Mouse (Mus musculus) intestine, embryonic 14.5 days (tissue): ENCODE measurements around the gene Tlr9. TPM values are rescaled to one million over a fixed set of nuclear protein-coding genes. Genes with fewer than 3 reads are reported as not detected.

Experiments used
- ATAC-seq: fragments of 200-750 bp; cut with Nextera tagmentation; replicated peaks from 2 replicates; pipeline ENCODE4 v1.8.0; 2017; ENCODE audit warnings: low read depth, moderate number of reproducible peaks, moderate TSS enrichment, moderate library complexity; ENCODE audit not compliant: low FRiP score, low TSS enrichment
- DNase-seq: peaks from one replicate; pipeline ENCODE4 v3.0.0-alpha.2; 2018; ENCODE audit warnings: low spot score
- H3K27ac ChIP-seq: fragments of 300-500 bp; sonication (generic); 2 replicates; pipeline ENCODE4 v1.5.1; 2014; ENCODE audit warnings: low read depth, mild to moderate bottlenecking, control low read depth
- H3K27me3 ChIP-seq: fragments of 300-500 bp; sonication (generic); replicated peaks from 2 replicates; pipeline ENCODE4 v1.6.1; 2014; ENCODE audit warnings: low read length, control low read depth; ENCODE audit not compliant: control insufficient read depth, insufficient read depth
- H3K36me3 ChIP-seq: fragments of 300-500 bp; sonication (generic); 2 replicates; pipeline ENCODE4 v1.6.1; 2014; ENCODE audit warnings: low read length, control low read depth; ENCODE audit not compliant: control insufficient read depth, insufficient read depth
- H3K4me1 ChIP-seq: fragments of 300-500 bp; sonication (generic); replicated peaks from 2 replicates; pipeline ENCODE4 v1.6.1; 2014; ENCODE audit warnings: low read length, control low read depth, mixed read lengths; ENCODE audit not compliant: control insufficient read depth, insufficient read depth
- H3K4me2 ChIP-seq: fragments of 300-500 bp; sonication (generic); 2 replicates; pipeline ENCODE4 v1.6.1; 2014; ENCODE audit warnings: low read length
- H3K4me3 ChIP-seq: fragments of 300-500 bp; sonication (generic); 2 replicates; pipeline ENCODE4 v1.5.1; 2014; ENCODE audit warnings: low read depth, low read length, control low read depth, mixed read lengths
- H3K9ac ChIP-seq: fragments of 300-500 bp; sonication (generic); 2 replicates; pipeline ENCODE4 v1.6.1; 2014; ENCODE audit warnings: mild to moderate bottlenecking, low read length
- H3K9me3 ChIP-seq: fragments of 300-500 bp; sonication (generic); 2 replicates; pipeline ENCODE4 v1.6.1; 2016; ENCODE audit warnings: low read length, control low read depth; ENCODE audit not compliant: control insufficient read depth
- WGBS: fragments of 180-500 bp; shearing (Covaris S2); extraction: QIAGEN DNeasy Blood & Tissue Kit; methylation state at CpG from one replicate; pipeline ENCODE4 v1.1.7; 2014; 5-methylcytosine and 5-hydroxymethylcytosine counted together
- polyA plus RNA-seq: library from polyadenylated mRNA; unstranded; fragments of >200 nt; fragmentation: Nextera tagmentation; extraction: Ambion mirVana; gene quantifications from 2 replicates; pipeline ENCODE4 v1.2.1, GENCODE M21; 2014

The Tlr9 gene
- polyA plus RNA-seq, 1 experiment from 2014 or later: 0.08 TPM

GRCm38 (mm10) chr9:106249550-106249949 lies 27.2 kb downstream of the Tlr9 start:
- DNase-seq: no peak

DNA sequence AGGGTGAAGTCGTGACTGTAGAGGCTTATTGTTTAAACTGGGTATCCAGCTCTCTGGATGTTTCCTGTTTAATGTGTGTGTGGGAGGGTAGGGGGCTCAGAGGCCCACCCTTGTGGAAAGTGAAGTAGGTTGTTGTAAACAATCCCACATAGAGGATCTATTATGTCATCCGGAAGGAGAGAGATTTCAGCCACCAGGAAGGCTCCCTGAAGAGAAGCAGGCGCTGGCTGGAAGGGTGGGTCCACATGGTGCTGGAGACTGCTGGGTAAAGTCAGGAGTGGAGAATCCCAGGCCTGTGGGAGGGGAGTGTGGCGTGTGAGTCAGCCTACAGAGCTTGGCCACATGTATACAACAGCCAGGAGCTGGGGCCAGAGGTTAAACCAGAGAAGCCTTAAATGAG lies 27.8 kb downstream of the Tlr9 start:
- 17% methylated on average over 4 of the region's 4 CpGs for WGBS
- DNase-seq (no peak), ATAC-seq (peak; percentile 42; the same call in 1 of the 2 replicates)

More at GRCm38 (mm10) chr9:106249550-106249949, 27.2 kb downstream of the Tlr9 start:
- H3K4me2 ChIP-seq: 0 out of 2 replicates have a peak overlapping the region, but pooled peaks have one; percentile 8
- H3K9ac ChIP-seq: no peak overlapping the region
- peaks cover 25% of the 10 kb centered on the region for H3K4me1 ChIP-seq
- 0 out of 2 replicates have a peak, but pooled peaks cover 4% of the 10 kb centered on the region for H3K36me3 ChIP-seq
- ATAC-seq: no peak
- WGBS: 73% methylated on average over 11 of the region's 11 CpGs
- no peaks in the 10 kb centered on the region for H3K27me3 ChIP-seq
- H3K9me3 ChIP-seq: no peaks in the 10 kb centered on the region
- H3K4me3 ChIP-seq: no peak overlapping the region
- H3K27ac ChIP-seq: peak overlapping the region; percentile 72

DNA sequence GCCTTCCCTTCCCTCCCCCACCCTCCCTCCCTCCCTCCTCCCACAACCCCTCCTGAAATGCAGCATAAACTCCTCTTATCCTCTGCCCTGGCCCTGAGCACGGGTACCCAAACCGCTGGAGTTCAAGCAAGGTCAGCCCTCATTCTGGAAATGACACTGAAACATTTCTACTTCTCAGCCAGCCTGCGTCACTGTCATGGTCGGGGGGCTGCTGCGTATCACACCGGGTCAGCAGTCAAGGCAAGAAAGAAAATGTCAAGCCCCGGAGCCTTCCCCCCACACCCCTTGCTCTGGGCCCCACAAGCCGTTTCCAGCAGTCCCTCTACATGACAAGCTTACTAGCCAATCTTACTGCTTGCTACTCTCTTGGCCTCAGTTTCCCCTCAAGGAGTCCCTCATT lies 28.7 kb downstream of the Tlr9 start:
- H3K9ac ChIP-seq: no peak overlapping the region
- H3K4me2 ChIP-seq: no peak overlapping the region
- peak overlapping the region; percentile 72 for H3K27ac ChIP-seq
- H3K4me1 ChIP-seq: peaks cover 24% of the 10 kb centered on the region
- no peaks in the 10 kb centered on the region for H3K36me3 ChIP-seq
- ATAC-seq: no peak
- no peak for DNase-seq
- 36% methylated on average over 8 of the region's 8 CpGs for WGBS
- no peak overlapping the region for H3K4me3 ChIP-seq
- H3K27me3 ChIP-seq: no peaks in the 10 kb centered on the region
- no peaks in the 10 kb centered on the region for H3K9me3 ChIP-seq

More for the DNA sequence above, 27.8 kb downstream of the Tlr9 start:
- Histone ChIP-seq H3K4me2 (no peak overlapping the region), H3K36me3 (no peaks in the 10 kb centered on the region), H3K27me3 (no peaks in the 10 kb centered on the region), H3K9me3 (no peaks in the 10 kb centered on the region), H3K4me3 (no peak overlapping the region), H3K9ac (no peak overlapping the region), H3K4me1 (peaks cover 25% of the 10 kb centered on the region), H3K27ac (peak overlapping the region; percentile 72)

DNA sequence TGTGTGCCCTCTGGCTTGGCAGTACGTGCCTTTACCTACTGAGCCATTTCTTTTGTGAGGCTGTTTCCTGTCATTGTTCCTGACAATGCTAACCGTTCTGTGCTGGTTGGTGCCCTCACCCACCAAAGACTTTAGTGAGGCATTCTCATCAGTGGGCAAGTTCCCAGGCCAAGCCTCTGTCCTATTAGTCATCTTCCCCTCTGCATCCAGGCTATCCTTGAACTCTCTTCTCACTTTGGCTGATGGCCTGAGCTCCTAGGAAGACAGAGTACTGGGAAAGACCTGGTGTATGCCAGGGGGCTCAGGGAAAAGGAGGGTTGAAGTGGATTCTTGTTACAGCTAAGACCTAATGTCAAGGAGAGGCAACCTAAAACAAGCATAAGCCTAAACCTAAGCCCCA lies 31.6 kb downstream of the Tlr9 start:
- H3K9ac ChIP-seq: no peak overlapping the region
- WGBS: 74% methylated on average over 2 of the region's 2 CpGs
- no peak for DNase-seq

DNA sequence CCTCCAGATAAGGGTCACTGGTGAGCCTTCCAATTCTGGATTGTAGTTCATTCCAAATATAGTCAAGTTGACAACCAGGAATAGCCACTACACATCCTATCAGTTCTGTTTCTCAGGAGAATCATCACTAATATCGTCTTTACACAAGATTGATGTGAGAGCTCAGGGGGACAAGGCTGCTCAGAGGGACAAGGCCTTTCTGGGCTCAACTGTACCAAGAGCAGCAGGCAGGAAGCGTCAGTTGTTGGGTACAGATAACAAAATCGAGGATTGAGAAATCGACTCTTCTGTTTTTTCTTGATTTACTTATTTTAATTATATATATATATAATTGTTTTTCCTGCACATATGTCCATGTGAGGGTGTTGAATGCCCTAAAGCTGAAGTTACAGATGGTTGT lies 36.0 kb downstream of the Tlr9 start:
- H3K36me3 ChIP-seq: no peaks in the 10 kb centered on the region
- no peak overlapping the region for H3K4me3 ChIP-seq
- no peaks in the 10 kb centered on the region for H3K27me3 ChIP-seq
- no peak for ATAC-seq
- H3K4me2 ChIP-seq: no peak overlapping the region
- no peaks in the 10 kb centered on the region for H3K9me3 ChIP-seq
- DNase-seq: no peak
- no peaks in the 10 kb centered on the region for H3K4me1 ChIP-seq
- 87% methylated on average over 4 of the region's 4 CpGs for WGBS
- H3K27ac ChIP-seq: no peak overlapping the region
- no peak overlapping the region for H3K9ac ChIP-seq

More for the DNA sequence above, 31.6 kb downstream of the Tlr9 start:
- Histone ChIP-seq H3K27ac (no peak overlapping the region), H3K9me3 (no peaks in the 10 kb centered on the region), H3K27me3 (no peaks in the 10 kb centered on the region), H3K4me3 (no peak overlapping the region), H3K4me1 (peaks cover 11% of the 10 kb centered on the region), H3K36me3 (no peaks in the 10 kb centered on the region), H3K4me2 (no peak overlapping the region)
- ATAC-seq: no peak

DNA sequence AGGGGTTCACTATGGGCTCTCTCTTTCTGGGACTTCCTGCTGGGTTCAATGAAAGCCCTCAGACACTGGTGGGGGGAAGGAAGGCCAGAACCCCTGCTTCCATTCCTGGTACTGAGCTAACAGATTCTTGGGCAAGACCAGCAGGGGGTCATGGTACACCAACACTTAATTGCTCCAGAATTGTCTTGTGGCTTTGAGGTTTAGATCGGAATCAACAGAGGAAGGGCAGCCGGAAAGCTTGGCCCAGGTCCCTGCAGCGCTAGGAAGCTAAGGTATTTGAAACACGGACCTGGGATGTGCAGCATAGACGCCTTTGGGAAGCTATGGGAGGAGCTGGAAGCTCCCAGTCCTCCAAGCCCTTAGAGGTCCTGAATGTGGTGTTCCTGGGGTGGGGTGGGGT lies 36.6 kb downstream of the Tlr9 start:
- no peak overlapping the region for H3K4me3 ChIP-seq
- no peaks in the 10 kb centered on the region for H3K27me3 ChIP-seq
- DNase-seq (no peak), ATAC-seq (no peak)
- H3K36me3 ChIP-seq: no peaks in the 10 kb centered on the region
- H3K27ac ChIP-seq: no peak overlapping the region
- no peaks in the 10 kb centered on the region for H3K9me3 ChIP-seq
- H3K4me1 ChIP-seq: no peaks in the 10 kb centered on the region
- 76% methylated on average over 5 of the region's 5 CpGs for WGBS
- no peak overlapping the region for H3K4me2 ChIP-seq
- H3K9ac ChIP-seq: no peak overlapping the region

- no peak overlapping the region for H3K4me3 ChIP-seq
- H3K9ac ChIP-seq: no peak overlapping the region
- H3K9me3 ChIP-seq: no peaks in the 10 kb centered on the region
- no peak for ATAC-seq
- no peaks in the 10 kb centered on the region for H3K36me3 ChIP-seq
- no peak overlapping the region for H3K27ac ChIP-seq
- 90% methylated on average over 6 of the region's 6 CpGs for WGBS
- H3K27me3 ChIP-seq: no peaks in the 10 kb centered on the region
- DNase-seq: no peak
- no peaks in the 10 kb centered on the region for H3K4me1 ChIP-seq
- H3K4me2 ChIP-seq: no peak overlapping the region
Observed at GRCm38 (mm10) chr9:106261058-106261457, 38.7 kb downstream of the Tlr9 start.

DNA sequence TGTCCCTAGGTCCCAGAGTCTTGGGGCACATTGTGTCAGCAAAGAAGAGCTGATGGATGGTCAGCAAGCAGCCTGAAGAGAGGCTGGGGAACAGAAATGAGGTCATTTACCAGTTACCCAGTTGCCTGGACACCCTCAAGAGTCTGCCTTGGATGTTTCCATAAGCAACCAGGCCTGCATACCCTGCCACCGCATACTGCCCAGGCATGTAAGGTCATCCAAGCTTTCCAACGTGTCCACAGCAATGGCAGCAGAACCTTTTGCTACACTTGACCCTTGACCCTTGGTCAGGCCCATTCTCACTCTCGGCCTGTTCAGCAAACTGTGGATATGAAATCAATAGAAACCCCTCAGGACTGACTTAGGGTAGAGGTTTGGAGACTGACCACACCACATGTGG lies 39.1 kb downstream of the Tlr9 start:
- H3K4me1 ChIP-seq: no peaks in the 10 kb centered on the region
- H3K4me3 ChIP-seq: no peak overlapping the region
- no peak overlapping the region for H3K4me2 ChIP-seq
- DNase-seq (no peak), ATAC-seq (no peak)
- no peaks in the 10 kb centered on the region for H3K9me3 ChIP-seq
- WGBS: 75% methylated on average over 3 of the region's 3 CpGs
- no peak overlapping the region for H3K27ac ChIP-seq
- H3K9ac ChIP-seq: no peak overlapping the region
- no peaks in the 10 kb centered on the region for H3K36me3 ChIP-seq
- no peaks in the 10 kb centered on the region for H3K27me3 ChIP-seq

DNA sequence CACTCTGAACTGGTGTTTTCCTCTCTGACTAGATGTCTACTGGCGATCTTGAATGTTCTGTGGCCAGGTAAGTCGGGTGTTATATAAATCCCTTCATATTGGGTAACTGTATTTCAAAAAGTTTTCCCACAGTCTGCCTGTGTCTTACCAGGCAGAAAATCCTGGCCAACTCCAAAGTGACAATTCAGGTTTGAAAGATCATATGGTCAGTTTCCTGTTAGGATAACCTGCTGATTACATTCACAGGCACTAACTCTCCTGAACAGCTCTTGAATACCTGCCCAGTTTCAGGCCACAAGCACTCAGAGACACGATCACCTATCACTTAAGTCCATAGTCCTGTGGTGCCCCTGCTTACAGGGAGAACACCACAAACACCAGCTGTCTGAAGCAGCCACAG lies 39.7 kb downstream of the Tlr9 start:
- DNase-seq: no peak
- ATAC-seq: no peak
- Histone ChIP-seq H3K9me3 (no peaks in the 10 kb centered on the region), H3K4me1 (no peaks in the 10 kb centered on the region), H3K4me2 (no peak overlapping the region), H3K9ac (no peak overlapping the region), H3K4me3 (no peak overlapping the region), H3K27ac (no peak overlapping the region), H3K27me3 (no peaks in the 10 kb centered on the region), H3K36me3 (no peaks in the 10 kb centered on the region)
- WGBS: 88% methylated on average over 3 of the region's 3 CpGs
